Mouse (Mus musculus) heart, adult 2 months (tissue): ENCODE data around the gene Pigq.

Experiments
- CTCF ChIP-seq: fragments of 200-600 bp; IDR thresholded peaks from 2 replicates; pipeline ENCODE4 v1.8.1; 2022; ENCODE audit warnings: antibody characterized with exemption, mild to moderate bottlenecking, moderate library complexity
- EP300 ChIP-seq: fragments of 200-500 bp; IDR thresholded peaks from 2 replicates; pipeline ENCODE4 v1.6.1; 2011; ENCODE audit warnings: low read depth, low read length, control low read depth; ENCODE audit not compliant: insufficient read depth

DNA sequence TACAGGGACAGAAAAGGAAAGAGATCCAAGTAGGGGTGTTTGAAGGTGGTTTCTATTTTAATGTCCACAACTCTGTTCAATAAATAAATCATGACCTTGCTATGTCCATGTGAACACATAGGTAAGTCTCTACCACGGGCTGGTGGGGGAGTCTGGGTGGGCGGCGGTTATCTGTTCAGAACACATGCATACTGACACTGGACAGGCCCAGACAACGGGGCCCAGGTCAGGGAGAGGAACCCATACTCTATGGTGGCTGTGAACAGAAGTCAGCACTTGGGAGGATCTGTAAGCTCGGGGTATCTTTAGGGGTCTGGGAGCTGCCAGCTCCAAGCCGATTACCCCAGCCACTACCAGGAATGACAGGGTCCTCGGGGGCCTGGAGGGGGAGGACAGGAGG is 1.6 kb upstream of the Pigq start:
- no peak for TF ChIP-seq CTCF
- TF ChIP-seq EP300, result no peak
